Comparison of ENCODE assay signal across 22 mouse cellular contexts in the genomic region with DNA sequence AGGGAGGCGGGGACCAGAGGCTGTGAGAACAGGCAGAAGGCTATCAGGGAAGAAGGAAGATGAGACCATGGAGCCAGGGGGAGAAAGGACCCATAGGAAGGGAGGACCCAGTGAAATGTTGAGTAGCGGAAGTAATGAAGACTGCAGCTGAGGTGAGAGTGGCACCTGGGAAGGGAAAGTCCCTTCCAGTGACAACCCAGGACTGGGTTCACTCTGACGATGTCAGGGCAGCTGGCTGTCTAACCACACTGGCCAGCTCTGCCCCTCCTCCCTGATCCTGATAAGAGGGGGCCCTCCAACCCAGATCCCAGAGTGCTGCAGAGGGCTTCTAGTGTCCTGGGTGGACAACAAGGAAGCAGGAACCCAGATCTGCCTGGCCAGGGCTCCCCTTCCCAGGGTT. TPM values are rescaled to one million over a fixed set of nuclear protein-coding genes. Genes with fewer than 3 reads are reported as not detected.
DNase-seq lines count a peak whose midpoint lies in the region; ATAC-seq lines count a peak whose summit lies in the region.
"Had no signal": no experiment of that assay in that cellular context is flagged by ENCODE, and none has a peak within 500 bp of the region (broad histone marks: within the 10 kb centered on the region; RNA-seq: fewer than 3 reads in every experiment).

No protein-coding gene starts in this region.

- peaks cover 12% of the 10 kb centered on the region; the same call in 1 of the 2 replicates for H3K36me3 ChIP-seq in heart, embryonic 10.5 days
- H3K36me3 ChIP-seq in hindbrain, embryonic 13.5 days: no peaks in the 10 kb centered on the region
- H3K36me3 ChIP-seq: embryonic facial prominence, embryonic 12.5 days; forebrain, embryonic 15.5 days; hindbrain, embryonic 10.5 days; lung, embryonic 15.5 days; midbrain, embryonic 13.5 days had no signal

- 41% methylated on average over 3 of the region's 3 CpGs for WGBS in heart, embryonic 10.5 days
- WGBS in hindbrain, embryonic 13.5 days: 84% methylated on average over 3 of the region's 3 CpGs

- H3K27ac ChIP-seq in heart, embryonic 10.5 days: peak overlapping the region; percentile 48; the same call in 1 of the 2 replicates
- no peak overlapping the region for H3K27ac ChIP-seq in hindbrain, embryonic 13.5 days
- H3K27ac ChIP-seq: embryonic facial prominence, embryonic 12.5 days; forebrain, embryonic 15.5 days; hindbrain, embryonic 10.5 days; kidney, postnatal 0 days; liver, embryonic 14.5 days; lung, embryonic 15.5 days; macrophage; midbrain, embryonic 13.5 days had no signal

- H3K4me3 ChIP-seq in heart, embryonic 10.5 days: no peak overlapping the region
- no peak overlapping the region for H3K4me3 ChIP-seq in hindbrain, embryonic 13.5 days
- H3K4me3 ChIP-seq: embryonic facial prominence, embryonic 12.5 days; erythroblast, embryonic 14.5 days; forebrain, embryonic 15.5 days; hindbrain, embryonic 10.5 days; lung, embryonic 15.5 days; midbrain, embryonic 13.5 days had no signal

- peaks cover 39% of the 10 kb centered on the region for H3K4me1 ChIP-seq in heart, embryonic 10.5 days
- no peaks in the 10 kb centered on the region for H3K4me1 ChIP-seq in hindbrain, embryonic 13.5 days (replicated peaks)
- H3K4me1 ChIP-seq: embryonic facial prominence, embryonic 12.5 days; forebrain, embryonic 15.5 days had no signal

- peaks cover 4% of the 10 kb centered on the region; the same call in 1 of the 2 replicates for H3K9me3 ChIP-seq in heart, embryonic 10.5 days
- H3K9me3 ChIP-seq in hindbrain, embryonic 13.5 days: peaks cover 7% of the 10 kb centered on the region; the same call in 1 of the 2 replicates
- H3K9me3 ChIP-seq: lung, embryonic 15.5 days had no signal

- DNase-seq in heart, embryonic 10.5 days (ENCODE audit: low spot score): no peak
- DNase-seq in heart, postnatal 4 days: no peak
- peak; percentile 72 for DNase-seq in T-cell, adult 2 months (ENCODE audit: low spot score)
- no peak for DNase-seq in kidney, postnatal 4 days
- DNase-seq in thymus, postnatal 14 days: no peak
- DNase-seq: adrenal gland, postnatal 10 days; cerebellum, adult 9-10 months; kidney, adult 11 months; right cerebral cortex, postnatal 4 days; thymus, postnatal 36 days had no signal

- peaks cover 9% of the 10 kb centered on the region; the same call in 1 of the 2 replicates for H3K27me3 ChIP-seq in heart, embryonic 10.5 days (ENCODE audit: insufficient read depth, poor library complexity, severe bottlenecking)
- H3K27me3 ChIP-seq in hindbrain, embryonic 13.5 days: 0 out of 2 replicates have a peak, but pooled peaks cover 7% of the 10 kb centered on the region
- H3K27me3 ChIP-seq: embryonic facial prominence, embryonic 12.5 days; forebrain, embryonic 15.5 days; lung, embryonic 15.5 days; midbrain, embryonic 13.5 days had no signal

- no peak overlapping the region for H3K9ac ChIP-seq in hindbrain, embryonic 13.5 days
- H3K9ac ChIP-seq: embryonic facial prominence, embryonic 12.5 days; forebrain, embryonic 15.5 days; liver, embryonic 14.5 days; lung, embryonic 15.5 days; midbrain, embryonic 13.5 days had no signal

- H3K4me2 ChIP-seq in hindbrain, embryonic 13.5 days: no peak overlapping the region
- H3K4me2 ChIP-seq: embryonic facial prominence, embryonic 12.5 days; forebrain, embryonic 15.5 days; lung, embryonic 15.5 days; midbrain, embryonic 13.5 days had no signal

- ATAC-seq in megakaryocyte, adult 5-6 weeks (ENCODE audit: poor library complexity, severe bottlenecking): peak; percentile 49
- ATAC-seq in neutrophil, adult 5-6 weeks (ENCODE audit: extremely low read depth, insufficient number of reproducible peaks, low FRiP score, poor library complexity, severe bottlenecking): peak; percentile 43; the same call in 1 of the 2 replicates
- no peak for ATAC-seq in hindbrain, embryonic 13.5 days (ENCODE audit: low FRiP score)
- ATAC-seq: forebrain, embryonic 15.5 days; midbrain, embryonic 13.5 days had no signal

RNA-seq across cellular contexts. Expression of gene Ripor3, which starts 12.9 kb away (rescaled TPM):
- polyA plus RNA-seq in heart, embryonic 10.5 days (2016; fragmentation: Nextera tagmentation; extraction: Ambion mirVana): 1.3 and 2.5 TPM in 2 replicates
- total RNA-seq in heart, postnatal 4 days (2021): under 1 TPM; 0.45 to 0.91 TPM
- total RNA-seq in megakaryocyte, adult 5-6 weeks (2015): 0.20 TPM in 1 of 2 replicates, not detected in the other
- not detected in 2 replicates for total RNA-seq in megakaryocyte, adult 5-6 weeks (2017)
- total RNA-seq in neutrophil, adult 5-6 weeks (2017): 0.25 and 0.58 TPM in 2 replicates
- 0.26 and 0.31 TPM in 2 replicates for polyA plus RNA-seq in hindbrain, embryonic 13.5 days (2015; fragmentation: Nextera tagmentation; extraction: Ambion mirVana)
- polyA plus RNA-seq: macrophage had no signal
